Mouse (Mus musculus): ENCODE data around the gene Rapgef4. TPM values are rescaled to one million over a fixed set of nuclear protein-coding genes. Genes with fewer than 3 reads are reported as not detected.

Rapgef4 gene
- total RNA-seq, 2 experiments from 2014 or later: 0.88 to 0.98 TPM

DNA sequence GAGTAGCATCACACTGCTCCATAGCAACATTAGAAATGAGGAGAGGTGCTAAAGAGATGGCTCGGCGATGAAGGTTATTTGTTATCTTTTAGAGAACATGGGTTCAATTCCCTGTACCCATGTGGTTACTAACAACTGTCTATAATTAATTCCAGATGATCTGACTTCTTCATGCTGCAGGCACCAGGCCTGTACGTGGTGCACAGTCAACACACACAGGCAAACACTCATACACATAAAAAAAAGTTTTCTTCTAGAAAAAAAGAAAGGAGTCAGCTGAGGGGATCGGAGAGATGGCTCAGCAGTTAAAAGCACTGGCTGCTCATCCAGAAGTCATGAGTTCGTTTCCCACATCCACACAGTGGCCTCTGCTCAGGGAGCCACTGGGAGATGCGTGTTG is 314.0 kb downstream of the Rapgef4 start:
- ATAC-seq (ENCODE audit: poor library complexity, severe bottlenecking): no peak

DNA sequence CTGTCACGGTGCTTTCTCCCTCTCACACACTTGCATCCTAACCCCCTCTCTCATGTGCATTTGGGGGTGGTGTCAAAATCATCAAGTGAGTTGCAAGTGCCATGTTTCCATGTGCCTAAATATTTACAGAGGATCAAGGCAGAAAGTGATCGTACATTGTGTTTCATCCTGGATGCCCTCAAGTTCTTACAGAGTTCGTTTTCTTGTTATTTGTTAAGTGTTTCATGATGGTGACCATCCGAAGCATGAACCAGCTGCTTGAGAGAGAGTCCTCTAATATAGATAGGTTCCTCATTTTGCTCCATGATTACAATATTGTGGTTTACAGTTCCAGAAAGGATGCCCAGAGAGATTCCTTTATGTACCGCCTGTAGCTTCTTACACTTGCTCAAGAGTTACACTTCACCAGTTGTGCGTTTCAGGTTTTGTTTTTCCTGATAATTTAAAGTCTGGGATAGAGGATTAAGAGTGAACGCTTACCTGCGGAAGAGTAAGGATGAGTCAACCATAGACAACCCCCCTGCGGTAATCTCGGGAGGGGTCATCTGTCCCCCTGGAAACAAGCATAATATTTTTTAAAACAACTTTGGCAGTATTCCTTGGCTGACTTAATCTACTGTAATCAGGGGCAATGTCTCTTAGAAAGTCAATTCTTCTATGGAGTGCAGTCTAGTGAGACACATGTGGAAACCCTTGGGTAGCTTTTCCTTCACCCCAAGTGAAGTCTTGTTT is 316.1 kb downstream of the Rapgef4 start:
- ATAC-seq (ENCODE audit: poor library complexity, severe bottlenecking): peak; percentile 41; the same call in 1 of the 2 replicates

DNA sequence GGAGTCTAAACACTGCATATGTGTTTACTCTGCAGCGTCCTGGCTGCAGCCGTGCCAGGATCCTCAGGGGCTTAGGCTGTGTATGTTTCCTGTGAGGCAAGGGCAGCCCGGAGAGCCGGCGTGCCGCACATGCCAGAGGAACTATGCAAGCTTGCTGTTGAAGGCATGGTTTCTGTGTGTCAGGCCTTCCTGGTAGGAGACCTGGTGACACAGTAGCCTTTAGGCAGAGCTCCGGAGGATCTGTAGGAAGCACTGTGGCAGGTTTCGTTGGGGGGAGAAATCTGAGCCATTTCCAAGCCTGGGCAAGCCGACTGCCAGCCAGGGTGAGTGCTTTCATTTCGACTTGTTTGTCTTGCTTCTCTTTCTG is 316.7 kb downstream of the Rapgef4 start:
- no peak for ATAC-seq (ENCODE audit: poor library complexity, severe bottlenecking)

DNA sequence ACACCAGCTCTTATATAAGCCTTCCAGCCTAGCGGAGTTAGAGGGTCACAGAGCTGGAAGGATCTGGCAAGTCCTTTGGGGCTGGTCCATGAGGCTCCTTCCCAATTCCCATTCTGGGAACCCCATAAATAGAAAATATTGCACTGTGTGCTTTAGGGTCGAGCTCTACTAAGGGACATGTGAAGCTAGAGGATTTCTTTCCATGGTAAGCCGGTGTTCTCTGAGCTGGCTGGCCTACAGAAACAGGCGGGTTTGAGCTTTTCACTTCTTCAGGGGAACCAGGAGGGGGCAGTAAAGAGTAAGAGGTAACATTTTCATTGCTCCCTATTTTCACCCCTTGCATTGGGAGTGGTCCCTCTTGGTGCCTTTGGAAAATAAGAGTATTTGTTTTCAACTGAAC is 317.4 kb downstream of the Rapgef4 start:
- peak; percentile 58 for ATAC-seq (ENCODE audit: poor library complexity, severe bottlenecking)

DNA sequence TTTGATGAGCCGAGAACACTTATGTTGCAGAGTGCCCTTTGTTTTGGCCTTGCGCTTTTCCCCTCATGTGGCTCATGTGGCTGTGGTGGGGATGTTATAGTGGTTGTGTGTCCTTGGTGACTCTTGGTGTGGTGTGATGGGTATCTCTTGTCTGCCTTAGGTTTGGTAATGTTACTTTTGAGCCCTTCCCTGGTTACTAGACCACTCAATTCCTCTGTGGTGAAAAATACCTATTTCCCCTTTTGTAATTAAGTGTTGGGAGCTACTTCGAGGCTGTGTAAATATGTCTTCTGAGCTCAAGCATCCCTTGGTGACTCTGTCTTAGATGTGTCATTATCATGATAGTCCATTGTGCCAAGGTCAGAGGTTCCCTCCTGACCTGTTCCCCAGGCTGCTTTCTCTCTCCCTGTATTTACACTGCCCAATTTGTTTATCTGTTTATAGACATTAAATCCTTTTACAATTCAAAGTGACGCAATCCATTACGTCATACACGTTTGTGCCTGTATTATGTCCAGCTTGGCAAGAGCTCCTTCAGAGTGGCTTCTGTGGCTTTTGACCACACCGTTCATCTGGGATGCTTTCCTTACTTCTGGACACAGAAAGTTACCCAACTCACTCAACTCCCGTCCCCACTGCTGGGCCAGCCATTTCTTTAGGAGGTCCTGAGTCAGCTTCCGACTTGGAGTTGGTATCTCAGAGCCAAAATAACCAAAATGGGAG is 320.3 kb downstream of the Rapgef4 start:
- peak; percentile 33; the same call in 1 of the 2 replicates for ATAC-seq (ENCODE audit: poor library complexity, severe bottlenecking)

DNA sequence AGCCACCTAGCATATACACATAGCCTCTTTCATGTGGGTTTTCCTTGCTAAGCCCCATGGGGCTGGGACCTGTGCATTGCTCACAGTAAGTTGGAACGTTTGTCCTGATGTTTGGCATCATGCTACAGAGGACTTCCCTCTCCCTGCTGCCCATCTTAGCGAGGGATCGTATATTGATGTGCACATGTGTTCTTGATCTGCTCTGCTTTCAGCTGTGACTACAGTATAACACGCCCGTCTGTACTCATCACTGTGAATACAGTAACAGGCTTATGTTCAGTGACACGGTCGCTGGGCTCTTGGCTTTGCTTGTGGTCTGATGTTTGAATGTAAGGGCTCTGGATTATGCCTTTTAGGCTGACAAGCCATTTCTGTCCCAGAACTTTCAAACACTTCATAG is 324.7 kb downstream of the Rapgef4 start:
- ATAC-seq (ENCODE audit: poor library complexity, severe bottlenecking): no peak

Other genes starting within 250 kb of the Rapgef4 start
- 16.0 and 17.4 TPM in 2 replicates for gene Itga6, start 235.6 kb upstream of the Rapgef4 start, total RNA-seq (2015)
- gene Itga6, start 235.6 kb upstream of the Rapgef4 start, total RNA-seq (2017): 15.3 and 16.5 TPM in 2 replicates
- gene Pdk1, start 108.0 kb upstream of the Rapgef4 start, total RNA-seq (2015): 4.7 and 5.7 TPM in 2 replicates
- gene Pdk1, start 108.0 kb upstream of the Rapgef4 start, total RNA-seq (2017): 8.6 and 19.8 TPM in 2 replicates

Data from megakaryocyte, adult 5-6 weeks (primary cell).